Mouse (Mus musculus): ENCODE data around the gene Car2.

Gene Car2

GRCm38 (mm10) chr3:14945627-14946026 lies 59.6 kb downstream of the Car2 start:
- no peak for DNase-seq (ENCODE audit: low read depth, low spot score)

GRCm38 (mm10) chr3:14948067-14948800 lies 62.2 kb downstream of the Car2 start:
- no peak for DNase-seq (ENCODE audit: low read depth, low spot score)

- no peak for DNase-seq (ENCODE audit: low read depth, low spot score)
Measured at GRCm38 (mm10) chr3:14950031-14950430, 64.0 kb downstream of the Car2 start.

All from forelimb bud, embryonic 11.5 days (tissue).